Mouse (Mus musculus): ENCODE data around the gene Gm28845.
"Not testable (repeated sequence)": the region's sequence is repeated elsewhere in the genome, so short reads cannot be mapped to it uniquely, and the experiment has no call there.

Gene Gm28845

GRCm38 (mm10) chr1:65107654-65108279 is 11.6 kb downstream of the Gm28845 start:
- no peak for DNase-seq

- DNase-seq = no peak
Observed at GRCm38 (mm10) chr1:65103273-65103672, 16.1 kb downstream of the Gm28845 start, which contains the start of gene Cryga. Gene Cryga, minus strand, starts transcription at chr1:65103373.

- no peak for DNase-seq
Observed at GRCm38 (mm10) chr1:65096953-65097352, 22.4 kb downstream of the Gm28845 start.

- no peak for DNase-seq
Observed at GRCm38 (mm10) chr1:65091566-65091965, 27.8 kb downstream of the Gm28845 start.

- no peak for DNase-seq
Observed at GRCm38 (mm10) chr1:65090370-65090769, 29.0 kb downstream of the Gm28845 start.

GRCm38 (mm10) chr1:65088567-65089356 is 30.6 kb downstream of the Gm28845 start:
- DNase-seq = no peak

- DNase-seq = no peak
Observed at GRCm38 (mm10) chr1:65082188-65082587, 37.2 kb downstream of the Gm28845 start, which contains the start of gene Crygb. Gene Crygb, minus strand, starts transcription at chr1:65082288.

- DNase-seq = no peak
Observed at GRCm38 (mm10) chr1:65075607-65076006, 43.8 kb downstream of the Gm28845 start.

GRCm38 (mm10) chr1:65073589-65073988 is 45.8 kb downstream of the Gm28845 start, which contains the start of gene Crygc:
Gene Crygc, minus strand, starts transcription at chr1:65073689.
- no peak for DNase-seq

GRCm38 (mm10) chr1:65067842-65068241 is 51.5 kb downstream of the Gm28845 start:
- no peak for DNase-seq

- no peak for DNase-seq
Observed at GRCm38 (mm10) chr1:65064201-65064600, 55.2 kb downstream of the Gm28845 start.

GRCm38 (mm10) chr1:65063352-65063751 is 56.0 kb downstream of the Gm28845 start, which contains the start of gene Crygd:
Gene Crygd, minus strand, starts transcription at chr1:65063452.
- DNase-seq = no peak

- no peak for DNase-seq
Observed at GRCm38 (mm10) chr1:65052140-65052539, 67.2 kb downstream of the Gm28845 start.

GRCm38 (mm10) chr1:65051696-65052095 is 67.7 kb downstream of the Gm28845 start:
- DNase-seq = no peak

GRCm38 (mm10) chr1:65050952-65051351 is 68.4 kb downstream of the Gm28845 start, which contains the start of gene Cryge:
Gene Cryge, minus strand, starts transcription at chr1:65051149.
- not testable (repeated sequence) for DNase-seq

Measured in right cerebral cortex, postnatal 25 days (tissue).